Mouse (Mus musculus): Measurements from ENCODE around the gene Elovl1. TPM values are rescaled to one million over a fixed set of nuclear protein-coding genes. Genes with fewer than 3 reads are reported as not detected.

Elovl1 gene
- polyA plus RNA-seq, 1 experiment from 2014 or later, result 225 TPM

- ATAC-seq, result no peak
- Histone ChIP-seq H3K4me1 (replicated peaks; ENCODE audit: control insufficient read depth, insufficient read depth, low read length) (peaks cover 10% of the 10 kb centered on the region; the same call in 1 of the 2 replicates), H3K36me3 (ENCODE audit: control insufficient read depth, insufficient read depth) (peaks cover 11% of the 10 kb centered on the region), H3K9me3 (ENCODE audit: control insufficient read depth) (no peaks in the 10 kb centered on the region), H3K9ac (ENCODE audit: low read depth, low read length) (no peak overlapping the region), H3K27me3 (replicated peaks; ENCODE audit: control insufficient read depth, insufficient read depth, low read length) (no peaks in the 10 kb centered on the region), H3K4me3 (ENCODE audit: low read depth, low read length) (no peak overlapping the region), H3K4me2 (replicated peaks; ENCODE audit: low read depth) (no peak overlapping the region), H3K27ac (ENCODE audit: low read depth, low read length) (no peak overlapping the region)
- WGBS, result 52% methylated on average over 4 of the region's 4 CpGs
- TF ChIP-seq CTCF (IDR thresholded peaks at IDR 0.05; ENCODE audit: low read depth), result no peak
These were observed 3.2 kb upstream of the Elovl1 start for GRCm38 (mm10) chr4:118424541-118425160.

GRCm38 (mm10) chr4:118425374-118425773 is 2.5 kb upstream of the Elovl1 start:
- Histone ChIP-seq H3K27me3 (replicated peaks; ENCODE audit: control insufficient read depth, insufficient read depth, low read length) (no peaks in the 10 kb centered on the region), H3K36me3 (ENCODE audit: control insufficient read depth, insufficient read depth) (peaks cover 7% of the 10 kb centered on the region), H3K4me1 (replicated peaks; ENCODE audit: control insufficient read depth, insufficient read depth, low read length) (peaks cover 16% of the 10 kb centered on the region; the same call in 1 of the 2 replicates), H3K27ac (ENCODE audit: low read depth, low read length) (no peak overlapping the region), H3K9ac (ENCODE audit: low read depth, low read length) (no peak overlapping the region), H3K4me3 (ENCODE audit: low read depth, low read length) (no peak overlapping the region), H3K4me2 (replicated peaks; ENCODE audit: low read depth) (no peak overlapping the region), H3K9me3 (ENCODE audit: control insufficient read depth) (no peaks in the 10 kb centered on the region)
- no peak for TF ChIP-seq CTCF (IDR thresholded peaks at IDR 0.05; ENCODE audit: low read depth)
- ATAC-seq, result no peak
- WGBS, result 85% methylated on average over 1 of the region's 1 CpGs

GRCm38 (mm10) chr4:118427415-118427767 is 502 bp upstream of the Elovl1 start:
- Histone ChIP-seq H3K4me1 (replicated peaks; ENCODE audit: control insufficient read depth, insufficient read depth, low read length) (peaks cover 20% of the 10 kb centered on the region; the same call in 1 of the 2 replicates), H3K27me3 (replicated peaks; ENCODE audit: control insufficient read depth, insufficient read depth, low read length) (no peaks in the 10 kb centered on the region), H3K4me2 (replicated peaks; ENCODE audit: low read depth) (peak overlapping the region; percentile 77), H3K36me3 (ENCODE audit: control insufficient read depth, insufficient read depth) (peaks cover 21% of the 10 kb centered on the region), H3K4me3 (ENCODE audit: low read depth, low read length) (peak overlapping the region; percentile 64), H3K9ac (ENCODE audit: low read depth, low read length) (peak overlapping the region; percentile 74), H3K9me3 (ENCODE audit: control insufficient read depth) (no peaks in the 10 kb centered on the region), H3K27ac (ENCODE audit: low read depth, low read length) (peak overlapping the region; percentile 95)
- peak; percentile 5; the same call in 1 of the 2 replicates for ATAC-seq
- WGBS, result 2% methylated on average over 5 of the region's 5 CpGs
- no peak for TF ChIP-seq CTCF (IDR thresholded peaks at IDR 0.05; ENCODE audit: low read depth)

- peaks cover 33% of the 10 kb centered on the region for H3K36me3 ChIP-seq (ENCODE audit: control insufficient read depth, insufficient read depth)
- peak overlapping the region; percentile 64 for H3K4me3 ChIP-seq (ENCODE audit: low read depth, low read length)
- H3K9me3 ChIP-seq (ENCODE audit: control insufficient read depth), result no peaks in the 10 kb centered on the region
- H3K9ac ChIP-seq (ENCODE audit: low read depth, low read length), result peak overlapping the region; percentile 74
- peaks cover 20% of the 10 kb centered on the region; the same call in 1 of the 2 replicates for H3K4me1 ChIP-seq (replicated peaks; ENCODE audit: control insufficient read depth, insufficient read depth, low read length)
- peak overlapping the region; percentile 95 for H3K27ac ChIP-seq (ENCODE audit: low read depth, low read length)
- TF ChIP-seq CTCF (IDR thresholded peaks at IDR 0.05; ENCODE audit: low read depth), result no peak
- H3K27me3 ChIP-seq (replicated peaks; ENCODE audit: control insufficient read depth, insufficient read depth, low read length), result no peaks in the 10 kb centered on the region
- WGBS, result 19% methylated on average over 15 of the region's 15 CpGs
- H3K4me2 ChIP-seq (replicated peaks; ENCODE audit: low read depth), result peak overlapping the region; percentile 77
- ATAC-seq, result peak; percentile 75
These were observed 780 bp downstream of the Elovl1 start for GRCm38 (mm10) chr4:118428531-118429214.

DNA sequence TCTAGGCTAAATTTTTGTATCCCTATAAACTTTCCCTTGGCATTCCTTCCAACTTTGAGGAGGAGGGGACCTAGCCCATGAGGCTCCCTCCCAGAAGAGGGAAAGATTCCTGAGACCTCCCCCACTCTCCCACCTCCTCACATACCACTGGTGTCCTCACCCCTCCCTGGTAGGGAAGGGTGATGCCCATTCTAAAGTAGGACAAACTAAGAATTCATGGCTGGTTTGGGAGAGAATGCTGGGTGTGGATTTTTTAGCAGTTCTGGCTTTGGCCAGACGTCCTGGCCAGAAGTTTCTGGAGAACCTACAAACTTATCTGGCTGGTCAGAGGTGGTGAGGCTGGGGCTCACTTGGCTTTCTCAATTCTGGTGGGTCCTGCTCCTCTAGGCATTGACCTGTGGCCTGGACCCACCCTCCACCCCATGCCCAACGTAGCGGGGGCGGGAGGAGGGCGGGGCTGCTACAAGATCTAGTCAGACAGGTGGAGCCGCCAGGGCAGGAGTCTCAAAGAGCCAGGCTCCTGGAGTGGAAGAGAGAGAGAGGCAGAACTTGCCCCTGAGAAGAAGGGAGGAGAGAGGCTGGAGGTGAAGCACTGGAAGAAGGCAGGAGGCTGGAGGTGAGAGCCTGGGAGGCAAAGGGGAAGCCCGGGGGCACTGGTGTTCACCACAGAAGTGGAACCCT is 1.5 kb downstream of the Elovl1 start:
- peaks cover 20% of the 10 kb centered on the region; the same call in 1 of the 2 replicates for H3K4me1 ChIP-seq (replicated peaks; ENCODE audit: control insufficient read depth, insufficient read depth, low read length)
- no peak for TF ChIP-seq CTCF (IDR thresholded peaks at IDR 0.05; ENCODE audit: low read depth)
- ATAC-seq, result no peak
- peak overlapping the region; percentile 77 for H3K4me2 ChIP-seq (replicated peaks; ENCODE audit: low read depth)
- peaks cover 38% of the 10 kb centered on the region for H3K36me3 ChIP-seq (ENCODE audit: control insufficient read depth, insufficient read depth)
- H3K27ac ChIP-seq (ENCODE audit: low read depth, low read length), result peak overlapping the region; percentile 95
- no peaks in the 10 kb centered on the region for H3K9me3 ChIP-seq (ENCODE audit: control insufficient read depth)
- peak overlapping the region; percentile 12; the same call in 1 of the 2 replicates for H3K9ac ChIP-seq (ENCODE audit: low read depth, low read length)
- WGBS, result 26% methylated on average over 7 of the region's 7 CpGs
- peak overlapping the region; percentile 64 for H3K4me3 ChIP-seq (ENCODE audit: low read depth, low read length)
- no peaks in the 10 kb centered on the region for H3K27me3 ChIP-seq (replicated peaks; ENCODE audit: control insufficient read depth, insufficient read depth, low read length)

- H3K27me3 ChIP-seq (replicated peaks; ENCODE audit: control insufficient read depth, insufficient read depth, low read length), result no peaks in the 10 kb centered on the region
- WGBS, result 54% methylated on average over 8 of the region's 8 CpGs
- H3K4me2 ChIP-seq (replicated peaks; ENCODE audit: low read depth), result no peak overlapping the region
- peak overlapping the region; percentile 30; the same call in 1 of the 2 replicates for H3K27ac ChIP-seq (ENCODE audit: low read depth, low read length)
- no peak for ATAC-seq
- H3K9ac ChIP-seq (ENCODE audit: low read depth, low read length), result no peak overlapping the region
- H3K9me3 ChIP-seq (ENCODE audit: control insufficient read depth), result no peaks in the 10 kb centered on the region
- no peak overlapping the region for H3K4me3 ChIP-seq (ENCODE audit: low read depth, low read length)
- H3K4me1 ChIP-seq (replicated peaks; ENCODE audit: control insufficient read depth, insufficient read depth, low read length), result peaks cover 22% of the 10 kb centered on the region
- TF ChIP-seq CTCF (IDR thresholded peaks at IDR 0.05; ENCODE audit: low read depth), result no peak
- H3K36me3 ChIP-seq (ENCODE audit: control insufficient read depth, insufficient read depth), result peaks cover 41% of the 10 kb centered on the region
These were observed 4.4 kb downstream of the Elovl1 start for GRCm38 (mm10) chr4:118432332-118432731.
